Mouse (Mus musculus) stomach, postnatal 0 days (tissue): Measurements from ENCODE around the gene Kcnab2.

Experiments used
- CTCF ChIP-seq: IDR thresholded peaks from 2 replicates; pipeline ENCODE4 v1.5.1; 2016; ENCODE audit warnings: antibody characterized with exemption, low read depth, mild to moderate bottlenecking, moderate library complexity
- EP300 ChIP-seq: optimal IDR thresholded peaks from 2 replicates; pipeline ENCODE3; 2016; ENCODE audit warnings: antibody characterized with exemption

DNA sequence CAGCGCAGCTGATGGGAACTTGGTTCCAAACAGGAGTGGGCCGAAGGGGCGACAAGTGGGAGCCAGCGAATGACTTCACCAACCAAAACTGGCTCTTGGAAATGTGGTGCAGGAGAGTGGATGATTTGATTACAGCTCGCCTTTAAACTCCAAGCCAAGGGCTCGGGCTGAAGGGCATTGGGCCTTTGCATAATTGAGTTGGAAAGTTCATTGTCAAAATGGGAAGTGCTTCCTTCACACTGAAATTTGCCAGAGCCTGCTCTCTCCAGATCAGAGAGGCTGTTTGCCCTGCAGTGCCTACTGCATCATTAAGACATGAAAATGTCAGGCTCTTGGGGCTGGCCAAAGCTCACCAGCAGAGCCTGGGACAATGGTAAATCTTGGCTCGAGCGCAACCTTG lies 71.1 kb downstream of the Kcnab2 start:
- TF ChIP-seq EP300 (no peak), CTCF (no peak)
